Mouse (Mus musculus): ENCODE results near the gene Spred2.

GRCm38 (mm10) chr11:19991303-19991976 is 67.3 kb downstream of the Spred2 start:
- TF ChIP-seq EP300 (optimal IDR thresholded peaks at IDR 0.05), result no peak
- no peak for TF ChIP-seq CTCF (IDR thresholded peaks at IDR 0.05; ENCODE audit: low read depth)

All from stomach, postnatal 0 days (tissue).